Mouse (Mus musculus): Measurements from ENCODE around the gene Pdp2. TPM values are rescaled to one million over a fixed set of nuclear protein-coding genes. Genes with fewer than 3 reads are reported as not detected.

Gene Pdp2
- polyA plus RNA-seq, 1 experiment from 2014 or later = 3.5 TPM

DNA sequence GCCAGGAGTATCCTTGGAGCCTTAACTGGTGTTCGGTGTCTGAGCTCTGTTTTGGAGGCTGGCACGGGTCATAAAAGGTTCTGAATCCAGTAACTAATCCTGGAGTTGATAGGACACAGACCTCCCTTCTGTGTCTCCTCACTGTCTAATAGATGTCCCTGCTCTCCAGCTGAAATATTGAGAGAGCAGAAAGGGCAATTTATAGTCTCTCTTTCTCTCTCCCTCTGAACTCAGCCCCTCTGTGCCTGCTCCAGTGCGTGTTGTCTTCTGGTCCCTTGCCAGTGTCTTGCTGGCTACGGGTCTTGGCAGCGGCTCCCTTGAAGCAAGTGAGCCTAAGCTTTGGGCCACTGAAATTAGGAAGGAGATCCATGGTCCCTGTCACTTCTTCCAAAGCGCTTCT, 6.4 kb downstream of the Pdp2 start:
- 75% methylated on average over 6 of the region's 6 CpGs for WGBS (ENCODE audit: insufficient replicate concordance)
- H3K4me3 ChIP-seq (replicated peaks) = no peak overlapping the region
- H3K27ac ChIP-seq (replicated peaks) = no peak overlapping the region
- no peak overlapping the region for H3K4me2 ChIP-seq
- no peaks in the 10 kb centered on the region for H3K9me3 ChIP-seq (replicated peaks)
- peaks cover 20% of the 10 kb centered on the region for H3K36me3 ChIP-seq (replicated peaks)
- H3K27me3 ChIP-seq = peaks cover 16% of the 10 kb centered on the region
- no peak for ATAC-seq (ENCODE audit: insufficient read depth)
- H3K9ac ChIP-seq = no peak overlapping the region
- H3K4me1 ChIP-seq (replicated peaks) = peaks cover 23% of the 10 kb centered on the region

DNA sequence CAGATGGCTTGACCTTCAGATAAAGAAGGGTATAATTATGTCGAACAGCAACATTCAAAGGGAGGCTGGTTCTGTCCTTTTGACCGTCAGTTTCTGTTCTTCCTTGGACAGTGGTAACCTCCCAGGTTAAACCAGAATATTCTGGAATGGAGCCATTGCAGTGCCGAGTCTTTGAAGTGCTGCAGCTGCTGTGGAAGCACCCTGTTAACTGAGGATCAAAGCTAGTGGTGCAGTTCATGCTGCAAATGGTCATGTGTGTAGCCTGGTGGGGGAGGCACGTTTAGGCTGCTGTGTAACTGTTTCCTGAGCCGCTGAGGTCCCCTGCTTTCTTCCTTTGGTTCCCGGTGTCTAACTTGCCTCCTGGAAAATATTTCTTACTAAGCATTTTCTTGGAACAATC, 7.2 kb downstream of the Pdp2 start:
- Histone ChIP-seq H3K9ac (no peak overlapping the region), H3K4me2 (no peak overlapping the region), H3K9me3 (replicated peaks) (no peaks in the 10 kb centered on the region), H3K4me3 (replicated peaks) (no peak overlapping the region), H3K27me3 (peaks cover 16% of the 10 kb centered on the region), H3K27ac (replicated peaks) (no peak overlapping the region), H3K36me3 (replicated peaks) (peaks cover 16% of the 10 kb centered on the region), H3K4me1 (replicated peaks) (peaks cover 22% of the 10 kb centered on the region)
- 54% methylated on average over 6 of the region's 6 CpGs for WGBS (ENCODE audit: insufficient replicate concordance)
- no peak for ATAC-seq (ENCODE audit: insufficient read depth)

- peaks cover 16% of the 10 kb centered on the region for H3K27me3 ChIP-seq
- H3K36me3 ChIP-seq (replicated peaks) = no peaks in the 10 kb centered on the region
- H3K4me3 ChIP-seq (replicated peaks) = no peak overlapping the region
- peak overlapping the region; percentile 47; the same call in 1 of the 2 replicates for H3K4me2 ChIP-seq
- WGBS (ENCODE audit: insufficient replicate concordance) = 29% methylated on average over 7 of the region's 7 CpGs
- no peak overlapping the region for H3K9ac ChIP-seq
- no peak for ATAC-seq (ENCODE audit: insufficient read depth)
- no peaks in the 10 kb centered on the region for H3K9me3 ChIP-seq (replicated peaks)
- peaks cover 14% of the 10 kb centered on the region for H3K4me1 ChIP-seq (replicated peaks)
- no peak overlapping the region for H3K27ac ChIP-seq (replicated peaks)
Measured at GRCm38 (mm10) chr8:104601386-104601785, 10.1 kb downstream of the Pdp2 start.

GRCm38 (mm10) chr8:104601941-104602371, 10.7 kb downstream of the Pdp2 start:
- 0 out of 2 replicates have a peak overlapping the region, but pooled peaks have one; percentile 10 for H3K4me3 ChIP-seq (replicated peaks)
- no peaks in the 10 kb centered on the region for H3K9me3 ChIP-seq (replicated peaks)
- H3K27ac ChIP-seq (replicated peaks) = no peak overlapping the region
- no peak for ATAC-seq (ENCODE audit: insufficient read depth)
- H3K4me1 ChIP-seq (replicated peaks) = peaks cover 12% of the 10 kb centered on the region
- H3K27me3 ChIP-seq = peaks cover 16% of the 10 kb centered on the region
- H3K36me3 ChIP-seq (replicated peaks) = no peaks in the 10 kb centered on the region
- H3K4me2 ChIP-seq = peak overlapping the region; percentile 47
- no peak overlapping the region for H3K9ac ChIP-seq
- 1% methylated on average over 12 of the region's 12 CpGs for WGBS (ENCODE audit: insufficient replicate concordance)

DNA sequence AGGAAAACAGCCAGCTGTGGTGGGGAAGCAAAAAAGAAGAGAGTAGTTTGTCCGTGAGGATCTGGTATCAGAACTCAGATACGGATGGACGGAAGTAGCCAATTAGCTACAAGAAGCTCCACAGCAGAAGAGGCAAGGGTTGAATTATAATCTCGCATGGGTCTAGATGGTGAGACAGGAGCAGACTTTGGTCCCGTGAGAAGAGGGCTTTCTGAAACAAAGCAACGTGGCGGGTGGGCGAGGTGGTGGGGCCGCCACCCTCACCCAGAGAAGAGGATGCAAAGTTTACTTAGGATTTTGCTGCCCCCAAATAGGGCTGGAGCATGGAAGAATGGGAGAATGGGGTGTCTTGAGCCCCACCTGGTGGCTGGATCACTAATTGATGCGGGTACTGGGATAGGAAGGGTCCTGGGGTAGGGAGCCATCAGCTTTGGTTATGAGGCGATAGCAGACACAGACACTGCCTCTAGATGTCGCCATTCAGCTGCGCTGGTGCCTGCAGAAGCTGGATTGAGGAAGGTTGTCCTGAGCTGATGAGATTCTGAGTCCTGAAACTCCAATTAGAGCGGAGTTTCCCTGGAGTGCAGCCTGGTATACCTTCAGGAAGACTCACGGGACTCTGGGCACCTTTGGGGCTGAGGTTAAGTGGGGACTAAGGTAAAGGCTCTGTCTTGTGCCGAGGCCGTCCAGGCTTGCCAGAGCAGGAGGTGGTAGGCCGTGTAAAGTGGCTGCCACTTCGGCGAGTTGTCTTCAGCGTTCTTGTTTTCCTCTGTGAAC, 11.4 kb downstream of the Pdp2 start:
- peaks cover 16% of the 10 kb centered on the region for H3K27me3 ChIP-seq
- H3K4me1 ChIP-seq (replicated peaks) = peaks cover 12% of the 10 kb centered on the region
- no peaks in the 10 kb centered on the region for H3K36me3 ChIP-seq (replicated peaks)
- H3K9me3 ChIP-seq (replicated peaks) = no peaks in the 10 kb centered on the region
- WGBS (ENCODE audit: insufficient replicate concordance) = 21% methylated on average over 21 of the region's 21 CpGs
- H3K4me3 ChIP-seq (replicated peaks) = 0 out of 2 replicates have a peak overlapping the region, but pooled peaks have one; percentile 10
- H3K9ac ChIP-seq = no peak overlapping the region
- no peak overlapping the region for H3K27ac ChIP-seq (replicated peaks)
- peak overlapping the region; percentile 47 for H3K4me2 ChIP-seq
- ATAC-seq (ENCODE audit: insufficient read depth) = peak; percentile 65

DNA sequence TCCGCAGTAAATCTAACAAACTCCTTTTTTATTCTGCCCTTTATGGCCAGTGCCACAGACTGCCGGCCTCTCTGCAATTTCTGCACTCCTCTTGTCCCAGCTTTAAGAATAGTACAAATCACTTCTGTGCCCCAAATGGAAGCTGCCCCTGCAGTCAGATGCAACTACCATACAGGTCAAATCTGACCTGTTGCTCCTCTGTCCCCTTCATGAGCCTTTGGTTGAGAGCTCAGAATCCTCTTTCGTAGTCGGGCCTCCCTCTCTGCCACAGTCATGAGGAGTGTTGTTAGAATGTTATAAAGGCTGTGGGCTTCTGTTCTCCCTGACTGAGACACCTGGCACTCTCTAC, 12.0 kb downstream of the Pdp2 start:
- Histone ChIP-seq H3K36me3 (replicated peaks) (no peaks in the 10 kb centered on the region), H3K27ac (replicated peaks) (no peak overlapping the region), H3K9me3 (replicated peaks) (no peaks in the 10 kb centered on the region), H3K4me2 (no peak overlapping the region), H3K4me1 (replicated peaks) (peaks cover 12% of the 10 kb centered on the region), H3K27me3 (peaks cover 16% of the 10 kb centered on the region), H3K9ac (no peak overlapping the region), H3K4me3 (replicated peaks) (no peak overlapping the region)
- ATAC-seq (ENCODE audit: insufficient read depth) = no peak
- 62% methylated on average over 4 of the region's 4 CpGs for WGBS (ENCODE audit: insufficient replicate concordance)

DNA sequence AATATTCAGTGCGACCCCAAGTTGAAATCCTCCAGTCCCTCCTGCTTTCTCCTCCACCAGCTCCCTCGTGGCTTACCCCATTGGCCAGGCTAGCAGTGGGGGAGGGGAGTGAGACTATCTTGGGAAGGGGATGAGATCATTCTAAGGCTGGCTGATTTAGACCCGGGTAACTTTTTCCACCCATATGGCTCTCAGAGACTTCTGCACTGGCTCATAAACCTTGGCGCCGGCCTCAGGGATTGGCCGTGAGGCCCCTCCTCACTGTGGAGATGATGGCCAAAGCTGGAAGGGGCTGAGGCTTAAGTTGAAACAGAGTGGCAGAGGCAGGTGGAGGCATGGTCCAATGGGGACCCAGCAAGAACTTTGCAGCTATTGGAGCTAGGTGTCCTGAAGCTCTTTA, 15.1 kb downstream of the Pdp2 start:
- 40% methylated on average over 6 of the region's 6 CpGs for WGBS (ENCODE audit: insufficient replicate concordance)
- no peak overlapping the region for H3K27ac ChIP-seq (replicated peaks)
- ATAC-seq (ENCODE audit: insufficient read depth) = no peak
- H3K36me3 ChIP-seq (replicated peaks) = no peaks in the 10 kb centered on the region
- peaks cover 10% of the 10 kb centered on the region for H3K4me1 ChIP-seq (replicated peaks)
- H3K4me2 ChIP-seq = no peak overlapping the region
- no peaks in the 10 kb centered on the region for H3K9me3 ChIP-seq (replicated peaks)
- no peak overlapping the region for H3K9ac ChIP-seq
- H3K27me3 ChIP-seq = peaks cover 11% of the 10 kb centered on the region
- no peak overlapping the region for H3K4me3 ChIP-seq (replicated peaks)

- no peaks in the 10 kb centered on the region for H3K9me3 ChIP-seq (replicated peaks)
- no peak overlapping the region for H3K9ac ChIP-seq
- no peak overlapping the region for H3K4me3 ChIP-seq (replicated peaks)
- H3K27me3 ChIP-seq = no peaks in the 10 kb centered on the region
- no peak overlapping the region for H3K4me2 ChIP-seq
- 39% methylated on average over 2 of the region's 2 CpGs for WGBS (ENCODE audit: insufficient replicate concordance)
- no peak for ATAC-seq (ENCODE audit: insufficient read depth)
- no peak overlapping the region for H3K27ac ChIP-seq (replicated peaks)
- H3K4me1 ChIP-seq (replicated peaks) = no peaks in the 10 kb centered on the region
- H3K36me3 ChIP-seq (replicated peaks) = no peaks in the 10 kb centered on the region
Measured at GRCm38 (mm10) chr8:104607944-104608343, 16.7 kb downstream of the Pdp2 start.

GRCm38 (mm10) chr8:104609222-104609621, 18.0 kb downstream of the Pdp2 start:
- 60% methylated on average over 8 of the region's 8 CpGs for WGBS (ENCODE audit: insufficient replicate concordance)
- no peak for ATAC-seq (ENCODE audit: insufficient read depth)

GRCm38 (mm10) chr8:104610185-104610766, 19.0 kb downstream of the Pdp2 start:
- Histone ChIP-seq H3K9ac (no peak overlapping the region), H3K4me1 (replicated peaks) (no peaks in the 10 kb centered on the region), H3K27ac (replicated peaks) (no peak overlapping the region), H3K27me3 (no peaks in the 10 kb centered on the region), H3K4me3 (replicated peaks) (no peak overlapping the region), H3K4me2 (no peak overlapping the region), H3K9me3 (replicated peaks) (no peaks in the 10 kb centered on the region), H3K36me3 (replicated peaks) (no peaks in the 10 kb centered on the region)
- WGBS (ENCODE audit: insufficient replicate concordance) = 70% methylated on average over 12 of the region's 12 CpGs
- ATAC-seq (ENCODE audit: insufficient read depth) = no peak

More at GRCm38 (mm10) chr8:104609222-104609621, 18.0 kb downstream of the Pdp2 start:
- no peak overlapping the region for H3K9ac ChIP-seq
- no peak overlapping the region for H3K27ac ChIP-seq (replicated peaks)
- no peaks in the 10 kb centered on the region for H3K4me1 ChIP-seq (replicated peaks)
- H3K36me3 ChIP-seq (replicated peaks) = no peaks in the 10 kb centered on the region
- H3K9me3 ChIP-seq (replicated peaks) = no peaks in the 10 kb centered on the region
- no peak overlapping the region for H3K4me2 ChIP-seq
- H3K4me3 ChIP-seq (replicated peaks) = no peak overlapping the region
- H3K27me3 ChIP-seq = no peaks in the 10 kb centered on the region

DNA sequence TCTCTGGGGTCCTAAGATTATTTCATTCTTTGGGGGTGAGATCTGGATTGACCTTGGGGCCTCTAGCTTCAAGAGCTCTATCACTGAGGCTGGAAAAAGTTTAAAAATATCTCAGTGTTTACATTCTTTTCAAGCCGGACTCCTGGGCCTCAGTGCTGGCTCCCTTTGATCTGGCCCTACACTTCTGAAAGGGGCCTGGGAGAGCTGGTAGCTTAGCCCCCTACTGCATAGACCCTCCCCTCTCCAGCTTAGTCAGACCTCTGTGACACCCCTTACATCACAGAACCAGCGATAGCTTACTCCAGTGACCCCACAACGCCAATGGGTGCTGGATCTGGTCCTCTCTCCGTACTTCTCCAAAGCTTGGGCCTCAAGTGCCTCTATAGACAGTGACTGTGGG, 20.4 kb downstream of the Pdp2 start:
- H3K9me3 ChIP-seq (replicated peaks) = no peaks in the 10 kb centered on the region
- 58% methylated on average over 4 of the region's 4 CpGs for WGBS (ENCODE audit: insufficient replicate concordance)
- H3K36me3 ChIP-seq (replicated peaks) = no peaks in the 10 kb centered on the region
- no peaks in the 10 kb centered on the region for H3K27me3 ChIP-seq
- H3K4me3 ChIP-seq (replicated peaks) = no peak overlapping the region
- no peak for ATAC-seq (ENCODE audit: insufficient read depth)
- H3K4me1 ChIP-seq (replicated peaks) = no peaks in the 10 kb centered on the region
- no peak overlapping the region for H3K9ac ChIP-seq
- H3K27ac ChIP-seq (replicated peaks) = no peak overlapping the region
- no peak overlapping the region for H3K4me2 ChIP-seq

Measured in liver, embryonic 15.5 days (tissue).